Mouse (Mus musculus) CH12.LX (cell line): Measurements from ENCODE around the gene Zbtb11. TPM values are rescaled to one million over a fixed set of nuclear protein-coding genes. Genes with fewer than 3 reads are reported as not detected.
A peak's percentile ranks its signal among the peaks of the same experiment; 100 is the strongest.

Source experiments
- DNase-seq: peaks from one replicate; pipeline ENCODE4 v3.0.0-alpha.2; 2013; ENCODE audit errors: extremely low read depth
- H3K27ac ChIP-seq: 2 replicates; pipeline ENCODE4 v1.5.1; 2012; ENCODE audit warnings: low read depth, mild to moderate bottlenecking, control low read depth, moderate library complexity; ENCODE audit not compliant: insufficient read depth
- H3K27me3 ChIP-seq: replicated peaks from 2 replicates; pipeline ENCODE3; 2012; ENCODE audit warnings: inconsistent platforms
- H3K36me3 ChIP-seq, 2 experiments: replicated peaks in 1 of 2; 2 replicates each; pipeline versions ENCODE3 to v1.6.1; 2012; ENCODE audit warnings: inconsistent platforms in 1 of 2, low read length in 1 of 2, mild to moderate bottlenecking in 1 of 2, mixed read lengths in 1 of 2, moderate library complexity in 1 of 2; ENCODE audit not compliant: control insufficient read depth in 1 of 2, insufficient read depth in 1 of 2
- H3K4me1 ChIP-seq, 2 experiments: 2 replicates each; pipeline ENCODE4 v1.6.1; 2012; ENCODE audit warnings: inconsistent platforms in 1 of 2, moderate library complexity in 1 of 2; ENCODE audit not compliant: insufficient read depth in 2 of 2, control insufficient read depth in 1 of 2
- H3K4me2 ChIP-seq: 2 replicates; pipeline ENCODE4 v1.6.1; 2012; ENCODE audit warnings: low read depth, mild to moderate bottlenecking, control low read depth; ENCODE audit not compliant: poor library complexity, insufficient read depth, severe bottlenecking
- H3K4me3 ChIP-seq, 3 experiments: fragments of 150-350 bp in 1 of 3; sonication (generic) in 1 of 3; replicated peaks in 1 of 3; 2 replicates each; pipeline versions ENCODE3 to v1.5.1; 2011 to 2012; ENCODE audit warnings: low read depth in 2 of 3, low read length in 2 of 3, mild to moderate bottlenecking in 2 of 3, moderate library complexity in 2 of 3, control low read depth in 1 of 3, improper control_type of control experiment in 1 of 3, inconsistent platforms in 1 of 3, mixed read lengths in 1 of 3; ENCODE audit not compliant: poor library complexity in 1 of 3
- H3K79me2 ChIP-seq: replicated peaks from 2 replicates; pipeline ENCODE4 v1.6.1; 2012; ENCODE audit warnings: mild to moderate bottlenecking, moderate library complexity; ENCODE audit not compliant: control insufficient read depth, poor library complexity, insufficient read depth, severe bottlenecking; ENCODE audit errors: extremely low read depth
- H3K9ac ChIP-seq: 2 replicates; pipeline ENCODE4 v1.6.1; 2012; ENCODE audit warnings: low read depth, mild to moderate bottlenecking, control low read depth, moderate library complexity; ENCODE audit not compliant: insufficient read depth
- H3K9me3 ChIP-seq: replicated peaks from 2 replicates; pipeline ENCODE3; 2012; ENCODE audit warnings: low read length, inconsistent platforms, mixed read lengths
- BHLHE40 ChIP-seq: IDR thresholded peaks from 2 replicates; pipeline ENCODE4 v1.6.1; 2011; ENCODE audit warnings: mild to moderate bottlenecking, low read depth, low read length, improper control_type of control experiment
- CTCF ChIP-seq, 2 experiments: IDR thresholded peaks in 1 of 2; conservative IDR thresholded peaks in 1 of 2; 2 replicates each; pipeline ENCODE4 v1.5.1; 2011 to 2012; ENCODE audit warnings: low read depth in 2 of 2, low read length in 2 of 2, improper control_type of control experiment in 1 of 2, inconsistent platforms in 1 of 2, mild to moderate bottlenecking in 1 of 2, moderate library complexity in 1 of 2
- E2F4 ChIP-seq: IDR thresholded peaks from 2 replicates; pipeline ENCODE4 v1.6.1; 2011; ENCODE audit warnings: low read depth, low read length, improper control_type of control experiment; ENCODE audit not compliant: insufficient replicate concordance
- EP300 ChIP-seq: IDR thresholded peaks from 2 replicates; pipeline ENCODE4 v1.6.1; 2011; ENCODE audit warnings: low read length, improper control_type of control experiment
- GABPA ChIP-seq: IDR thresholded peaks from 2 replicates; pipeline ENCODE4 v1.6.1; 2012; ENCODE audit warnings: low read depth, low read length, improper control_type of control experiment, inconsistent platforms; ENCODE audit not compliant: insufficient replicate concordance
- HCFC1 ChIP-seq: IDR thresholded peaks from 2 replicates; pipeline ENCODE4 v1.6.1; 2012; ENCODE audit warnings: low read depth, mild to moderate bottlenecking, inconsistent platforms, low read length, improper control_type of control experiment
- IRF4 ChIP-seq: IDR thresholded peaks from 2 replicates; pipeline ENCODE4 v1.6.1; 2014; ENCODE audit warnings: low read depth, mild to moderate bottlenecking, inconsistent platforms, low read length, improper control_type of control experiment
- KAT2A ChIP-seq: IDR thresholded peaks from 2 replicates; pipeline ENCODE4 v1.6.1; 2012; ENCODE audit warnings: low read length, improper control_type of control experiment, inconsistent platforms; ENCODE audit not compliant: insufficient replicate concordance
- NRF1 ChIP-seq: IDR thresholded peaks from 2 replicates; pipeline ENCODE4 v1.6.1; 2014; ENCODE audit warnings: low read depth, mild to moderate bottlenecking, inconsistent platforms, low read length, improper control_type of control experiment, moderate library complexity
- POLR2A ChIP-seq: IDR thresholded peaks from 2 replicates; pipeline ENCODE4 v1.6.1; 2011; ENCODE audit warnings: low read depth, mild to moderate bottlenecking, improper control_type of control experiment, low read length
- POLR2AphosphoS2 ChIP-seq: IDR thresholded peaks from 2 replicates; pipeline ENCODE4 v1.6.1; 2011; ENCODE audit warnings: low read depth, low read length, improper control_type of control experiment
- TCF12 ChIP-seq: IDR thresholded peaks from 2 replicates; pipeline ENCODE4 v1.6.1; 2014; ENCODE audit warnings: low read depth, mild to moderate bottlenecking, inconsistent platforms, low read length, improper control_type of control experiment
- ZMIZ1 ChIP-seq: IDR thresholded peaks from 2 replicates; pipeline ENCODE4 v1.6.1; 2012; ENCODE audit warnings: low read depth, mild to moderate bottlenecking, inconsistent platforms, low read length, improper control_type of control experiment
- dilution Hi-C: fragments of 300-500 bp; cut with MboI; formaldehyde crosslinking; loops from 2 replicates; pipeline ENCODE4 v1.14.3; 2020; ENCODE audit warnings: low sequenced_read_pairs; ENCODE audit not compliant: extremely low pct_unique_long_range_greater_than_20kb, extremely low pct_ligation_motif_present
- in situ Hi-C: fragments of 300-500 bp; cut with MboI; formaldehyde crosslinking; loops from 3 replicates; pipeline ENCODE4 v1.14.3; 2019; ENCODE audit warnings: low sequenced_read_pairs, low pct_ligation_motif_present, low pct_unique_long_range_greater_than_20kb, mixed read lengths
- polyA plus RNA-seq: library from polyadenylated mRNA; unstranded; fragments of >175 nt; gene quantifications from 2 replicates; pipeline ENCODE4 v1.2.1, GENCODE M21; 2012; ENCODE audit warnings: low read depth; ENCODE audit not compliant: insufficient read length
- total RNA-seq, 2 experiments: library from RNA; depleted of rRNA; stranded (reverse); fragments of 300-350 nt in 1 of 2; fragments of >200 nt in 1 of 2; gene quantifications; 2 replicates each; pipeline ENCODE4 v1.2.3; 2012 to 2014

Zbtb11 gene
- total and polyA plus RNA-seq, 3 experiments = 19.8 to 33.0 (median 21.4) TPM

- Histone ChIP-seq H3K4me2 (no peak overlapping the region), H3K9me3 (peaks cover 4% of the 10 kb centered on the region), H3K9ac (no peak overlapping the region), H3K27me3 (no peaks in the 10 kb centered on the region), H3K4me1 (peaks cover 0 to 3% of the 10 kb centered on the region in 2 experiments; a peak in 2 of 4 replicates), H3K36me3 (peaks cover 31 to 73% of the 10 kb centered on the region in 2 experiments), H3K79me2 (no peaks in the 10 kb centered on the region; the same call in 1 of the 2 replicates), H3K27ac (no peak overlapping the region), H3K4me3 (no peak overlapping the region)
- TF ChIP-seq EP300 (no peak), E2F4 (no peak), GABPA (no peak), TCF12 (no peak), ZMIZ1 (peak; percentile 34; the same call in 1 of the 2 replicates), NRF1 (no peak), KAT2A (no peak), BHLHE40 (no peak), CTCF (conservative IDR thresholded peaks at IDR 0.05 in 1 of 2, IDR thresholded peaks at IDR 0.05 in 1 of 2; ENCODE audit: low read depth in 2 of 2, low read length in 2 of 2) (0 out of 4 replicates have a peak, but pooled peaks of 1 of the 2 experiments have one; percentile 23)
- in situ Hi-C loops (no loop called here), dilution Hi-C loops (no loop called here)
- DNase-seq = no peak
Measured at GRCm38 (mm10) chr16:56012789-56013743, 39.4 kb downstream of the Zbtb11 start.

GRCm38 (mm10) chr16:56014076-56014475 lies 40.4 kb downstream of the Zbtb11 start:
- Histone ChIP-seq H3K27me3 (no peaks in the 10 kb centered on the region), H3K79me2 (peaks cover 5% of the 10 kb centered on the region; the same call in 1 of the 2 replicates), H3K4me2 (no peak overlapping the region), H3K4me1 (peaks cover 0 to 3% of the 10 kb centered on the region in 2 experiments; a peak in 2 of 4 replicates), H3K36me3 (peaks cover 37 to 76% of the 10 kb centered on the region in 2 experiments), H3K27ac (no peak overlapping the region), H3K4me3 (no peak overlapping the region), H3K9ac (no peak overlapping the region), H3K9me3 (peaks cover 4% of the 10 kb centered on the region)
- TF ChIP-seq HCFC1 (no peak), POLR2A (0 out of 2 replicates have a peak, but pooled peaks have one; percentile 26), POLR2AphosphoS2 (peak; percentile 93), IRF4 (no peak)
- no peak for DNase-seq
- dilution Hi-C loops = no loop called here
- in situ Hi-C loops = no loop called here
